Mouse (Mus musculus): ENCODE results near the gene 4930415O20Rik. TPM values are rescaled to one million over a fixed set of nuclear protein-coding genes. Genes with fewer than 3 reads are reported as not detected.

4930415O20Rik gene
- polyA plus RNA-seq, 1 experiment from 2014 or later: 0.31 TPM

GRCm38 (mm10) chr15:98622199-98622598, 51.4 kb downstream of the 4930415O20Rik start:
- DNase-seq (ENCODE audit: low spot score) (no peak), ATAC-seq (no peak)
- H3K27ac ChIP-seq (ENCODE audit: low read length): no peak overlapping the region
- H3K9ac ChIP-seq (replicated peaks; ENCODE audit: low read depth): no peak overlapping the region
- no peaks in the 10 kb centered on the region for H3K9me3 ChIP-seq (ENCODE audit: low read length)
- H3K4me2 ChIP-seq (replicated peaks; ENCODE audit: low read depth, low read length): no peak overlapping the region
- no peak for TF ChIP-seq EP300 (IDR thresholded peaks at IDR 0.05)
- TF ChIP-seq CTCF (IDR thresholded peaks at IDR 0.05): no peak
- no peaks in the 10 kb centered on the region for H3K36me3 ChIP-seq (ENCODE audit: insufficient read depth, low read length)
- 9% methylated on average over 7 of the region's 7 CpGs for WGBS
- no peaks in the 10 kb centered on the region for H3K4me1 ChIP-seq (ENCODE audit: insufficient read depth, low read depth, low read length)
- no peak overlapping the region for H3K4me3 ChIP-seq (ENCODE audit: low read depth, low read length)
- no peaks in the 10 kb centered on the region for H3K27me3 ChIP-seq (replicated peaks; ENCODE audit: insufficient read depth, low read length)

GRCm38 (mm10) chr15:98622721-98623120, 51.9 kb downstream of the 4930415O20Rik start:
- DNase-seq (ENCODE audit: low spot score): no peak
- TF ChIP-seq CTCF (IDR thresholded peaks at IDR 0.05): no peak
- TF ChIP-seq EP300 (IDR thresholded peaks at IDR 0.05): no peak
- no peak overlapping the region for H3K9ac ChIP-seq (replicated peaks; ENCODE audit: low read depth)
- WGBS: 29% methylated on average over 6 of the region's 6 CpGs
- no peaks in the 10 kb centered on the region for H3K36me3 ChIP-seq (ENCODE audit: insufficient read depth, low read length)
- no peak for ATAC-seq
- no peaks in the 10 kb centered on the region for H3K9me3 ChIP-seq (ENCODE audit: low read length)
- no peak overlapping the region for H3K4me3 ChIP-seq (ENCODE audit: low read depth, low read length)
- H3K4me2 ChIP-seq (replicated peaks; ENCODE audit: low read depth, low read length): no peak overlapping the region
- H3K27me3 ChIP-seq (replicated peaks; ENCODE audit: insufficient read depth, low read length): no peaks in the 10 kb centered on the region
- no peak overlapping the region for H3K27ac ChIP-seq (ENCODE audit: low read length)
- H3K4me1 ChIP-seq (ENCODE audit: insufficient read depth, low read depth, low read length): no peaks in the 10 kb centered on the region

- Histone ChIP-seq H3K36me3 (ENCODE audit: insufficient read depth, low read length) (no peaks in the 10 kb centered on the region), H3K9me3 (ENCODE audit: low read length) (no peaks in the 10 kb centered on the region), H3K4me1 (ENCODE audit: insufficient read depth, low read depth, low read length) (peaks cover under 1% of the 10 kb centered on the region; the same call in 1 of the 2 replicates), H3K4me2 (replicated peaks; ENCODE audit: low read depth, low read length) (no peak overlapping the region), H3K27me3 (replicated peaks; ENCODE audit: insufficient read depth, low read length) (no peaks in the 10 kb centered on the region), H3K27ac (ENCODE audit: low read length) (no peak overlapping the region), H3K9ac (replicated peaks; ENCODE audit: low read depth) (no peak overlapping the region), H3K4me3 (ENCODE audit: low read depth, low read length) (no peak overlapping the region)
- 47% methylated on average over 5 of the region's 5 CpGs for WGBS
- TF ChIP-seq EP300 (IDR thresholded peaks at IDR 0.05): no peak
- TF ChIP-seq CTCF (IDR thresholded peaks at IDR 0.05): no peak
- no peak for DNase-seq (ENCODE audit: low spot score)
- ATAC-seq: no peak
These were observed 52.6 kb downstream of the 4930415O20Rik start for GRCm38 (mm10) chr15:98623361-98623821.

- no peak for DNase-seq (ENCODE audit: low spot score)
- 24% methylated on average over 8 of the region's 8 CpGs for WGBS
- Histone ChIP-seq H3K4me2 (replicated peaks; ENCODE audit: low read depth, low read length) (no peak overlapping the region), H3K36me3 (ENCODE audit: insufficient read depth, low read length) (no peaks in the 10 kb centered on the region), H3K4me3 (ENCODE audit: low read depth, low read length) (no peak overlapping the region), H3K9me3 (ENCODE audit: low read length) (no peaks in the 10 kb centered on the region), H3K4me1 (ENCODE audit: insufficient read depth, low read depth, low read length) (peaks cover 6% of the 10 kb centered on the region; the same call in 1 of the 2 replicates), H3K27me3 (replicated peaks; ENCODE audit: insufficient read depth, low read length) (no peaks in the 10 kb centered on the region), H3K9ac (replicated peaks; ENCODE audit: low read depth) (no peak overlapping the region), H3K27ac (ENCODE audit: low read length) (no peak overlapping the region)
- no peak for ATAC-seq
- no peak for TF ChIP-seq EP300 (IDR thresholded peaks at IDR 0.05)
- TF ChIP-seq CTCF (IDR thresholded peaks at IDR 0.05): no peak
These were observed 55.3 kb downstream of the 4930415O20Rik start for GRCm38 (mm10) chr15:98626078-98626477.

- Histone ChIP-seq H3K36me3 (ENCODE audit: insufficient read depth, low read length) (no peaks in the 10 kb centered on the region), H3K4me3 (ENCODE audit: low read depth, low read length) (no peak overlapping the region), H3K9ac (replicated peaks; ENCODE audit: low read depth) (no peak overlapping the region), H3K9me3 (ENCODE audit: low read length) (no peaks in the 10 kb centered on the region), H3K4me2 (replicated peaks; ENCODE audit: low read depth, low read length) (no peak overlapping the region), H3K27me3 (replicated peaks; ENCODE audit: insufficient read depth, low read length) (no peaks in the 10 kb centered on the region), H3K27ac (ENCODE audit: low read length) (no peak overlapping the region), H3K4me1 (ENCODE audit: insufficient read depth, low read depth, low read length) (peaks cover 6% of the 10 kb centered on the region; the same call in 1 of the 2 replicates)
- no peak for DNase-seq (ENCODE audit: low spot score)
- no peak for ATAC-seq
- no peak for TF ChIP-seq EP300 (IDR thresholded peaks at IDR 0.05)
- TF ChIP-seq CTCF (IDR thresholded peaks at IDR 0.05): no peak
- 79% methylated on average over 7 of the region's 7 CpGs for WGBS
These were observed 55.8 kb downstream of the 4930415O20Rik start for GRCm38 (mm10) chr15:98626487-98627212.

- Histone ChIP-seq H3K27ac (ENCODE audit: low read length) (no peak overlapping the region), H3K4me3 (ENCODE audit: low read depth, low read length) (no peak overlapping the region), H3K36me3 (ENCODE audit: insufficient read depth, low read length) (no peaks in the 10 kb centered on the region), H3K9me3 (ENCODE audit: low read length) (no peaks in the 10 kb centered on the region), H3K27me3 (replicated peaks; ENCODE audit: insufficient read depth, low read length) (peaks cover 8% of the 10 kb centered on the region; the same call in 1 of the 2 replicates), H3K4me1 (ENCODE audit: insufficient read depth, low read depth, low read length) (peaks cover 6% of the 10 kb centered on the region; the same call in 1 of the 2 replicates), H3K9ac (replicated peaks; ENCODE audit: low read depth) (no peak overlapping the region), H3K4me2 (replicated peaks; ENCODE audit: low read depth, low read length) (peak overlapping the region; percentile 44; the same call in 1 of the 2 replicates)
- 8% methylated on average over 20 of the region's 20 CpGs for WGBS
- DNase-seq (ENCODE audit: low spot score) (peak; percentile 37), ATAC-seq (peak; percentile 21)
- TF ChIP-seq CTCF (IDR thresholded peaks at IDR 0.05) (no peak), EP300 (IDR thresholded peaks at IDR 0.05) (no peak)
These were observed 57.9 kb downstream of the 4930415O20Rik start for GRCm38 (mm10) chr15:98628589-98629254.
